Mouse (Mus musculus): ENCODE results near the gene Gm20388.

DNA sequence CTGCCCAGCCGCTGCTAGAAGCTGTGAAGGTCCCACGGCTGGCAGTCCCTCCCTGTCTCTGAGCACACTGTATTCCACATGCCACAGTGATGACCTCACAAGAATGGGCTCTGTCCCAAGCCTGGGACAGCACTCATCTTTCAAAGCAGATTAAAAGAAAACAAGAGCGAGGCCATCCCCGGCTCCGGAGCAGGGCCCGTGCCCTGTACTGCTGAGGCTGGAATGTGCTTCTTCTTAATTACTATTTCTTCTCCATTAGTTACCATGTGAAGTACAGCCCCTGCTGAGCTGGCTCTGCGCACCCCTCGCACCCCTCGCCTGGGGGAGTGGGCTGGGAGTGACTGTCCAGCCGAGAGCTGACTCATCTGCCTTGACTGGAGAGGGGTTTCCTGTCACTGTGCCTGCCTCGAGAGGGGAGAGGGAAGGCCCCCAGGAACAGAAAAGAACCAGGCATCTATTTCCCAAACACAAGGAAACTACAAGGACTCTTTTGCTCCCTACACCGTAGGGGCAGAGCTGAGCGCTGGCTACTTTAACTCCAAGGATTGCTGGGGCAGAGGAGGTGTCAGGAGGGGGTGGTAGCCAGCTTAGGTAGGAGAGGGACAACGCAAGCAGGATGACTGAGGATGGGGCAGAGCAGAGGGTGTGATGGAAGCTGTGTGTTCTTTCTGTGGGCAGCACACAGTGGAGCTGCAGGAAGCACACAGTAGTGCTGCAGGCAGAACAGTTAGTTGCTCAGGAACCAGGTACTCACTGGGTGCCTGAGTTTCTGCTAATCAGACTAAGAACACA is 1331.3 kb downstream of the Gm20388 start:
- TF ChIP-seq CTCF (conservative IDR thresholded peaks at IDR 0.05; ENCODE audit: insufficient read depth, insufficient read length, low read depth, low read length) (no peak), POLR2A (IDR thresholded peaks at IDR 0.05; ENCODE audit: low read depth, low read length) (no peak)

Data from kidney, adult 2 months (tissue).